Mouse (Mus musculus): ENCODE results near the gene Il27ra.
"Not testable (repeated sequence)": the region's sequence is repeated elsewhere in the genome, so short reads cannot be mapped to it uniquely, and the experiment has no call there.

Gene Il27ra

GRCm38 (mm10) chr8:83995973-83996372 lies 46.4 kb downstream of the Il27ra start:
- no peak for DNase-seq (ENCODE audit: low spot score)

- no peak for DNase-seq (ENCODE audit: low spot score)
Measured at GRCm38 (mm10) chr8:83994030-83994429, 48.4 kb downstream of the Il27ra start.

GRCm38 (mm10) chr8:83992488-83992887 lies 49.9 kb downstream of the Il27ra start:
- no peak for DNase-seq (ENCODE audit: low spot score)

- DNase-seq (ENCODE audit: low spot score), result no peak
Measured at GRCm38 (mm10) chr8:83990170-83990569, 52.2 kb downstream of the Il27ra start.

- no peak for DNase-seq (ENCODE audit: low spot score)
Measured at GRCm38 (mm10) chr8:83989243-83989642, 53.1 kb downstream of the Il27ra start.

GRCm38 (mm10) chr8:83983222-83983621 lies 59.2 kb downstream of the Il27ra start:
- not testable (repeated sequence) for DNase-seq (ENCODE audit: low spot score)

- DNase-seq (ENCODE audit: low spot score), result no peak
Measured at GRCm38 (mm10) chr8:83982449-83982848, 59.9 kb downstream of the Il27ra start.

GRCm38 (mm10) chr8:83981533-83981932 lies 60.9 kb downstream of the Il27ra start:
- no peak for DNase-seq (ENCODE audit: low spot score)

- no peak for DNase-seq (ENCODE audit: low spot score)
Measured at GRCm38 (mm10) chr8:83980845-83981244, 61.5 kb downstream of the Il27ra start.

Measured in ovary, postnatal 36 days (tissue).